Mouse (Mus musculus) frontal cortex, postnatal 10 days (tissue): ENCODE measurements around the gene Prr27.

Experiments used
- DNase-seq, 2 experiments: peaks; one replicate each; pipeline ENCODE4 v3.0.0; 2022; ENCODE audit warnings: low spot score in 2 of 2, mixed read lengths in 1 of 2

Gene Prr27

DNA sequence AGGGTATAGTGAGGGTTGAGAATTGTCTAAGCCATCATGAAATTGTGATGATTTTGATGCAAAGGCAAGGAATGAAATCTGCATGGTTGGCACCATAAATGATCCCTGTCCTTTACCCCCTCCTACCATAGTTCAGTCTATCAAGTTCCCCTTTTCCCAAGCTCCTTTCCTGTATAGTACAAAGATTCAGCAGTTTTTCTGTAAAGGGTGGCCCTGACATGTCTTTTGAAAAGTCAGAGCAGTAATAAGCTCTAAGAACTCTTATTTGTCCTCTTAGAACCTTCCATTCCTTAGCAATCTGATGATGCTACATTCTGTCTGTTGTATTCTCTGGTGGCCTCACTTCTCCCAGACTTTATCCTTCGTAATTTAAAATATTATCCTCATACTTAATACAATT lies at the start of gene Prr27:
Prr27 (plus strand) TSS at position 301 of the 400 bp plus-strand sequence.
- no peak for DNase-seq

DNA sequence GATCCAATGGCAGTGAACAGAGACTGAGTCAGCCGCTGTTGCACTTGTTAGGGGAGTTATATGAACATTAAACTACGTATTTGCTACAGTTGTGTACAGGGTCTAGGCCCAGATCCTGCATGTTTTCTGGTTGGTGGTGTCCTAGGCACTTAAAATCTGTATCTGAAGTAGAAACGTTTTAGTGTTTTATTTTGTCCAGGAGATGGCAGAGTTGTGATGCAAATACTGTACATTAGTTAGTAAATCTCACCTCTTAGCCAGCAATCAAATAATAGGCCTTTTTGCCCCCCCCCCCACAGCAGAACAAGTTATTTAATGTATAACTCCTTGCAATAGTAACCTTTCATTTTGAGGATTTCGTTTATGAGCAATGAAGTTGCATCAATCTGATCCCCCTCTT lies 42.8 kb upstream of the Prr27 start:
- DNase-seq, result no peak

DNA sequence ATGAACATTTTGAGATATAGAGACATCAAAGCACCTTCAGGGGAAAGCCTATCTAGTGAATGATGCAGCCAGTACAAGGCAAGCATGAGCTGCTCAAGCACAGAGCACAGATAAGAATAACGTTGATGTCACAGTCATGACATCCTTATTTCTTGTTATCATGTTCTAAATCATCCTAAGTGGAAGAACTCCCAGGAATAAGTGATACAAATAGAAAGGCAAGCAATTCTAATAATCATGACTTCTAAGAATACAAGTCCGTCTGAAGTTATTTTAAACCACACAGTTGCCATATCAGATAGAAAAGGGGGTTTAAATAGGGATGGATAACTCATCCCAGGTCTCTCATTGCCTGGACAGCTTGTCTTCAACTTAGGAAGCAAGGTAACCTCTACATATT lies 17.7 kb upstream of the Prr27 start, which contains the start of gene Csn1s2b:
Csn1s2b (plus strand) TSS at position 301 of the 400 bp plus-strand sequence.
- DNase-seq, result no peak

DNA sequence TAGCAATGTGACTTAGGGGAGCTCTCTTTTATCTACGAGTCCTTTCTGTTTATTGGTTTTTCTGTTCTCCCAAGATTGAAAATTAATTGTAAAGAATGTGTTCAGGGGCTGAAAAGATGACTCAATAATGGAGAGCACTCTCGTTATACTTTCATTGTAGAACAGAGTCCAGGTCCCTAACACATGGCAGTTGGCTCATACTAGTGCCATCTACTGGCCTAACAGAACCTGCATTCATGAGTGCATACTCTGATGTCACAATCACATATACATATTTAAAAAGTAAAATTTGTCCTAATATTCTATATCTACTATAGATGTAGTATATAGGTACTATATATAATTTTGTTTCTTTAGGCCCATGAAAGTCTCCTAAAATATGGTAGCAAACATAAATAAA lies 16.2 kb upstream of the Prr27 start:
- no peak for DNase-seq

DNA sequence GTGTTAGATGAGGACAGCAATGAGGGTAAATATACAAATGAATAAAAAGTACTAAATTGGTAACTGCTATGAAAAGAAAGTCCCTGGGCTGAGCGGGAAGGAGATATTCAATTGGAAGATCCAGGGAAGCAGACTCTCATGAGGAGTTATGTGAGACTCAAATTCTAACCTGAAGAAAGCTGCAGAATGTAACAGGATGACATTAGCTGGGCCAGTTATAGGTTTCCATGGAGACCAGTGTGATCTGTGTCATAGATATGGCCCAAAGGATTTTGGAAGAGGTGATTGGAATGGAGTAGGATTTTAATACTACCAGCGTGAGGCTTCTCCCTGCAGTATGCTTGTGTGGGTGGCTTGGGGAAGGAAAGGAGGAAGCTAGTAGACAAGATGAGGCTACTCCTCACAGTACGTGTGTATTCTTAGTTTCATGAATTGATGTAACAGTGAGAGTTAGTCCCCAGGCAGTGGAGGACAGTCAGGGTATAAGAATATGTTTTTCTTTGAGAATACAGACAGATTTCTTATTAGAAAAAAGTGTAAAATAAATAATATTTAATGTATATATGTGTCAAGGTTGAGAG lies 29.7 kb downstream of the Prr27 start:
- no peak for DNase-seq

DNA sequence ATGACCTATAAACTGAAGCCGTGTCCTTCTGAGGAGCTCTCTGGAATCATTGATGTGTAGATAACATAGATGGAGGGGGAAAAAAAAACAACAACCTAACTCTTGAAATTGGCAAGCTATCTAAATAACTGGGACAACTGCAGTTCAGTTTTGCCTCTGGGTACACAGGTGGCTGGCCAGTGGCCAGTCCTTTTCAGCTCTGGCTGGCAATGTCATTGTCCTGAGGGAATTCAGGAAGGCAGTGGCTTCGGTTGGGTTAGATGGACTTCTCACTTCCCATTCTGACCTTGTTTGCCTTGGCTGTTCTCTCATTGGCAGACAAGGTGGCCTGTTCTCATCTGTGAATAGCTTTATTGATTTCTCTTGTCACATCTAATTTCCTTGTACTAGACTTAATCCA lies 44.6 kb downstream of the Prr27 start:
- DNase-seq, result no peak

DNA sequence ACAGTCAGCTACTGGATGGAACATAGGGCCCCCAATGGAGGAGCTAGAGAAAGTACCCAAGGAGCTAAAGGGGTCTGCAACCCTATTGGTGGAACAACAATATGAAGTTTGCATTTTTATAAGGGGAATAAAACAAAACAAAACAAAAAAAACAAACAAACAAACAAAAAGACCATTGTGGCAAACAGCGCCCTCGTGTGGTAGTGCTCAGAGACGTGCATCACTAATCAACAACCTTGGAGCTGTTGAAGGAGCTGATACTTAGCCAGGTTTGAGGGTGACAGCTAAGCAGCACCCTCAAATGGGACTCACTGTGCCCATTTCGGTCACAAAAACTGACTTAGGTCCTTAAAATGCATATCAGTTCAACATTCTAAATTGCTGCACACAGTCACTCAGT lies 45.9 kb downstream of the Prr27 start:
- DNase-seq, result no peak

DNA sequence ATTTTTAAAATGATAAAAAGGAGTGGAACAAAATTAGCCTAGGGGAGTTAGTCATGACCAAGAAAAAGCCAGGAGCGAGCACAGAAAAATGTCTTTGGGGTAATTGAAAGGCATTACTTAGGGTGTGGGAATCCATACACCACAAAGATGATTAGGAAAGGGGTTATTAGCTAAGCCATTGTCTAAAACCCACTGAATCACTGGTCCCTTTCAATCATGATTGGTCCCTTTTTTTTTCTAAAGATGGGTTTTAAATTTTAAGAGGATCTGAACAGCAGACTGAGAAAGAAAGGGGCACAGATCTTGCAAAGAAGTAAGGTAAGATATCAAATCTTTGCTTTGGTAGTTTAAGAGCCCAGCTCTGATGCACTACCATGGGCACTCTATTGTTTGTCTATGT lies 59.2 kb downstream of the Prr27 start, which contains the start of gene Odam:
Odam (plus strand) TSS at position 301 of the 400 bp plus-strand sequence.
- no peak for DNase-seq
